Mouse (Mus musculus): Measurements from ENCODE around the gene Adamtsl2. TPM values are rescaled to one million over a fixed set of nuclear protein-coding genes. Genes with fewer than 3 reads are reported as not detected.

The Adamtsl2 gene
- total RNA-seq, 2 experiments from 2014 or later, result 16.1 to 18.1 TPM

Other genes with a start within 250 kb of the Adamtsl2 start
- not detected for gene Abo, start 214.4 kb upstream of the Adamtsl2 start, total RNA-seq (2021)
- gene Surf6, start 176.5 kb upstream of the Adamtsl2 start, total RNA-seq (2021), result 10 to 100 TPM; 31.5 to 33.9 TPM
- 10 to 100 TPM; 44.5 to 45.9 TPM for gene Med22, start 168.7 kb upstream of the Adamtsl2 start, total RNA-seq (2021)
- gene Rpl7a, start 168.6 kb upstream of the Adamtsl2 start, total RNA-seq (2021), result 100 to 1,000 TPM; 346 to 356 TPM
- gene Surf2, start 163.0 kb upstream of the Adamtsl2 start, total RNA-seq (2021), result 10 to 100 TPM; 35.4 to 38.7 TPM
- gene Surf1, start 162.8 kb upstream of the Adamtsl2 start, total RNA-seq (2021), result 10 to 100 TPM; 81.5 to 83.5 TPM
- gene Surf4, start 145.5 kb upstream of the Adamtsl2 start, total RNA-seq (2021), result 10 to 100 TPM; 62.1 to 64.0 TPM
- under 1 TPM; 0.20 to 0.39 TPM for gene Stkld1, start 145.3 kb upstream of the Adamtsl2 start, total RNA-seq (2021)
- gene Rexo4, start 115.0 kb upstream of the Adamtsl2 start, total RNA-seq (2021), result 10 to 100 TPM; 49.2 to 51.9 TPM
- 1 to 10 TPM; 1.3 to 1.4 TPM for gene Adamts13, start 106.0 kb upstream of the Adamtsl2 start, total RNA-seq (2021)
- gene Cacfd1, start 69.5 kb upstream of the Adamtsl2 start, total RNA-seq (2021), result 10 to 100 TPM; 63.2 to 63.3 TPM
- gene Slc2a6, start 51.4 kb upstream of the Adamtsl2 start, total RNA-seq (2021), result 10 to 100 TPM; 44.3 to 44.9 TPM
- 1 to 10 TPM; 1.0 to 1.4 TPM for gene Mymk, start 7.2 kb upstream of the Adamtsl2 start, total RNA-seq (2021)
- gene Fam163b, start 63.1 kb downstream of the Adamtsl2 start, total RNA-seq (2021), result 100 to 1,000 TPM; 105 to 107 TPM
- gene Dbh, start 85.9 kb downstream of the Adamtsl2 start, total RNA-seq (2021), result under 1 TPM; 0.20 to 0.50 TPM
- gene Sardh, start 169.0 kb downstream of the Adamtsl2 start, total RNA-seq (2021), result 10 to 100 TPM; 10.0 to 11.2 TPM